Mouse (Mus musculus): ENCODE measurements at regions not wholly inside any gene's neighbourhood (a gene's known extent, or its start where the extent isn't known, plus 50 kb on each side); places are given as distances from the start of the nearest gene placed in this dataset.

GRCm38 (mm10) chr17:73008901-73009300, 90.8 kb downstream of the Lbh start:
- peak; percentile 56 for TF ChIP-seq CTCF (IDR thresholded peaks at IDR 0.05; ENCODE audit: low read depth, low read length)
- TF ChIP-seq EP300 (IDR thresholded peaks at IDR 0.05; ENCODE audit: insufficient read depth, low read depth, low read length): no peak
